ENCODE assay signal across 24 mouse cellular contexts in genomic region chr1:163976515-163976914, GRCm38 (mm10).
"Had no signal": no experiment of that assay in that cellular context is flagged by ENCODE, and none has a peak within 500 bp of the region (broad histone marks: within the 10 kb centered on the region; RNA-seq: fewer than 3 reads in every experiment).

No protein-coding gene starts in this region.

- H3K4me3 ChIP-seq: heart, adult 2 months; heart, embryonic 13.5 days; heart, embryonic 15.5 days; hindbrain, embryonic 13.5 days; hindbrain, embryonic 15.5 days; kidney, embryonic 15.5 days; limb, embryonic 10.5 days; limb, embryonic 12.5 days; liver, embryonic 13.5 days had no signal

- ATAC-seq: hindbrain, postnatal 0 days; intestine, embryonic 16.5 days had no signal

- H3K36me3 ChIP-seq: hindbrain, embryonic 15.5 days had no signal

- DNase-seq: gastrocnemius, postnatal 25 days; heart, adult 11 months; heart, adult 2 months; heart, postnatal 14 days; heart, postnatal 36 days; kidney, adult 11 months; kidney, adult 2 months; kidney, adult 9 months; kidney, postnatal 14 days; kidney, postnatal 36 days; layer of hippocampus, adult 9-11 months; layer of hippocampus, postnatal 36 days; liver; liver, embryonic 13.5 days had no signal

- H3K9me3 ChIP-seq: heart, embryonic 13.5 days; heart, embryonic 15.5 days; hindbrain, embryonic 13.5 days; hindbrain, embryonic 15.5 days; kidney, embryonic 15.5 days; limb, embryonic 10.5 days; limb, embryonic 12.5 days; liver, embryonic 13.5 days had no signal

- H3K9ac ChIP-seq: heart, embryonic 13.5 days; heart, embryonic 15.5 days; hindbrain, embryonic 13.5 days; hindbrain, embryonic 15.5 days; kidney, embryonic 15.5 days; limb, embryonic 12.5 days; liver, embryonic 13.5 days had no signal

- H3K27ac ChIP-seq: heart, adult 2 months; heart, embryonic 13.5 days; heart, embryonic 15.5 days; hindbrain, embryonic 13.5 days; hindbrain, embryonic 15.5 days; hindbrain, postnatal 0 days; kidney, embryonic 15.5 days; kidney, postnatal 0 days; limb, embryonic 10.5 days; limb, embryonic 12.5 days; liver, embryonic 13.5 days had no signal

- H3K4me1 ChIP-seq: hindbrain, embryonic 13.5 days; hindbrain, embryonic 15.5 days; kidney, embryonic 15.5 days; limb, embryonic 10.5 days; limb, embryonic 12.5 days; liver, embryonic 13.5 days had no signal

- H3K27me3 ChIP-seq: heart, embryonic 13.5 days; heart, embryonic 15.5 days; hindbrain, embryonic 13.5 days; hindbrain, embryonic 15.5 days; kidney, embryonic 15.5 days; limb, embryonic 12.5 days; liver, embryonic 13.5 days had no signal
